Mouse (Mus musculus) NIH3T3 (cell line): ENCODE data around the gene Ece1.
"Not testable (repeated sequence)": the region's sequence is repeated elsewhere in the genome, so short reads cannot be mapped to it uniquely, and the experiment has no call there.

Source experiments
- DNase-seq: peaks from one replicate; pipeline ENCODE4 v3.0.0-alpha.2; 2012; ENCODE audit warnings: low read depth

Ece1 gene

GRCm38 (mm10) chr4:137942782-137943486 is 80.9 kb downstream of the Ece1 start:
- DNase-seq: no peak

DNA sequence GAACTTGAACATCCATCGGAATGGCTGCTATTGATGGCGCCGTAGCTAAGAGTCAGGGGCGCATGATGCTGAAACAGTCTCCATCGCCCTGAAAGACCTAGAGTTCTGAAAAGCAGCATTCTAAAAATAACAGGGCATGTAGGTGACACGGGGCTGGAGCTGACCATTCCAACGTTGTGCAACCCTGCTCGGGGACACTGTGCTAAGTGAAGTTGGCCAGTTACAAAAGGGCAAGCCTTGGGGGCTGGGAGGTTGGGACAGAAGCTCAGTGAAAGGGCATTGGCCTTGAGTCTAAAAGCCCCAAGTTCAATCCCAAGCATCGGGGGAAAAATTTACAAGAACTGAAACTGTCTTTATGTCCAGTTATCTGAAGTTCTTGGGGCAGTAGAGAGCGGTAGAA is 81.5 kb downstream of the Ece1 start:
- DNase-seq: no peak

GRCm38 (mm10) chr4:137945376-137945775 is 83.3 kb downstream of the Ece1 start:
- peak; percentile 29 for DNase-seq

- no peak for DNase-seq
Measured at GRCm38 (mm10) chr4:137946419-137946818, 84.4 kb downstream of the Ece1 start.

GRCm38 (mm10) chr4:137952840-137953239 is 90.8 kb downstream of the Ece1 start:
- peak; percentile 78 for DNase-seq

GRCm38 (mm10) chr4:137954184-137954583 is 92.1 kb downstream of the Ece1 start:
- no peak for DNase-seq

- DNase-seq: peak; percentile 88
Measured at GRCm38 (mm10) chr4:137954926-137955396, 92.9 kb downstream of the Ece1 start.

- DNase-seq: no peak
Measured at GRCm38 (mm10) chr4:137956260-137956659, 94.2 kb downstream of the Ece1 start.

GRCm38 (mm10) chr4:137959889-137960665 is 98.0 kb downstream of the Ece1 start:
- peak; percentile 9 for DNase-seq

GRCm38 (mm10) chr4:137960757-137961156 is 98.7 kb downstream of the Ece1 start:
- DNase-seq: no peak

- no peak for DNase-seq
Measured at GRCm38 (mm10) chr4:137962643-137963350, 100.8 kb downstream of the Ece1 start.

GRCm38 (mm10) chr4:137963431-137963830 is 101.4 kb downstream of the Ece1 start:
- no peak for DNase-seq

GRCm38 (mm10) chr4:137963881-137964584 is 102.0 kb downstream of the Ece1 start:
- DNase-seq: peak; percentile 69

GRCm38 (mm10) chr4:137964585-137964930 is 102.5 kb downstream of the Ece1 start:
- DNase-seq: no peak

GRCm38 (mm10) chr4:137968203-137968602 is 106.2 kb downstream of the Ece1 start:
- peak; percentile 84 for DNase-seq

GRCm38 (mm10) chr4:137970623-137971199 is 108.7 kb downstream of the Ece1 start:
- not testable (repeated sequence) for DNase-seq

GRCm38 (mm10) chr4:137974856-137975432 is 112.9 kb downstream of the Ece1 start:
- DNase-seq: not testable (repeated sequence)

- not testable (repeated sequence) for DNase-seq
Measured at GRCm38 (mm10) chr4:137979066-137979644, 117.1 kb downstream of the Ece1 start.

DNA sequence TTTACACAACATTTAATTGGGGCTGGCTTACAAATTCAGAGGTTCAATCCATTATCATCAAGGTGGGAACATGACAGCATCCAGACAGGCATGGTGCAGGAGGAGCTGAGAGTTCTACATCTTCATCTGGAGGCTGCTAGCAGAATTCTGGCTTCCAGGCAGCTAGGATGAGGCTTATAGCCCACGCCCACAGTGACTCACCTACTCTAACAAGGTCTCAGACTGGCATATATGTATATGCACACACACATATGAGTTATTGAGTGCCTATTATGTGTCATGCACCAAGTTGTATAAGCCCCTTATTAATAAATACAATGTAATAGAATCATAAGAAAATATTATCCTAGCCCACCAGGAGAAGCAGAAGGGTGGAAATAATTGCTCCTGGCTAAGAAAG is 120.8 kb downstream of the Ece1 start:
- DNase-seq: peak; percentile 63

- peak; percentile 17 for DNase-seq
Measured at GRCm38 (mm10) chr4:137984212-137984611, 122.2 kb downstream of the Ece1 start.

- no peak for DNase-seq
Measured at GRCm38 (mm10) chr4:137984746-137985145, 122.7 kb downstream of the Ece1 start.
